Mouse (Mus musculus) heart, embryonic 12.5 days (tissue): Measurements from ENCODE around the gene Gipc1. TPM values are rescaled to one million over a fixed set of nuclear protein-coding genes. Genes with fewer than 3 reads are reported as not detected.
A peak's percentile ranks its signal among the peaks of the same experiment; 100 is the strongest.

Experiments used
- ATAC-seq: fragments of 200-750 bp; cut with Nextera tagmentation; 2 replicates; pipeline ENCODE4 v1.8.0; 2017; ENCODE audit warnings: moderate TSS enrichment, moderate library complexity; ENCODE audit not compliant: insufficient number of reproducible peaks, low FRiP score
- H3K27ac ChIP-seq: fragments of 300-500 bp; sonication (generic); 2 replicates; pipeline ENCODE4 v1.5.1; 2016; ENCODE audit warnings: mild to moderate bottlenecking, moderate library complexity; ENCODE audit not compliant: poor library complexity, severe bottlenecking
- H3K27me3 ChIP-seq: fragments of 300-500 bp; sonication (generic); replicated peaks from 2 replicates; pipeline ENCODE4 v1.6.1; 2016; ENCODE audit warnings: mild to moderate bottlenecking, moderate library complexity
- H3K36me3 ChIP-seq: fragments of 300-500 bp; sonication (generic); 2 replicates; pipeline ENCODE4 v1.6.1; 2016; ENCODE audit warnings: mild to moderate bottlenecking, moderate library complexity
- H3K4me1 ChIP-seq: fragments of 300-500 bp; sonication (generic); replicated peaks from 2 replicates; pipeline ENCODE4 v1.6.1; 2016; ENCODE audit warnings: mild to moderate bottlenecking
- H3K4me2 ChIP-seq: fragments of 300-500 bp; sonication (generic); 2 replicates; pipeline ENCODE4 v1.6.1; 2016; ENCODE audit warnings: mild to moderate bottlenecking, moderate library complexity
- H3K4me3 ChIP-seq: fragments of 300-500 bp; sonication (generic); 2 replicates; pipeline ENCODE4 v1.5.1; 2016; ENCODE audit warnings: mild to moderate bottlenecking
- H3K9ac ChIP-seq: fragments of 300-500 bp; sonication (generic); 2 replicates; pipeline ENCODE4 v1.6.1; 2016; ENCODE audit warnings: mild to moderate bottlenecking, moderate library complexity
- H3K9me3 ChIP-seq: fragments of 300-500 bp; sonication (generic); replicated peaks from 2 replicates; pipeline ENCODE4 v1.6.1; 2016; ENCODE audit warnings: mild to moderate bottlenecking, moderate library complexity
- WGBS: fragments of 180-500 bp; shearing (Covaris S2); methylation state at CpG from one replicate; pipeline ENCODE4 v1.1.7; 2016; 5-methylcytosine and 5-hydroxymethylcytosine counted together
- polyA plus RNA-seq: library from polyadenylated mRNA; unstranded; fragments of >200 nt; fragmentation: Nextera tagmentation; extraction: Ambion mirVana; gene quantifications from 2 replicates; pipeline ENCODE4 v1.2.1, GENCODE M21; 2016

The Gipc1 gene
- polyA plus RNA-seq, 1 experiment from 2014 or later = 175 TPM

DNA sequence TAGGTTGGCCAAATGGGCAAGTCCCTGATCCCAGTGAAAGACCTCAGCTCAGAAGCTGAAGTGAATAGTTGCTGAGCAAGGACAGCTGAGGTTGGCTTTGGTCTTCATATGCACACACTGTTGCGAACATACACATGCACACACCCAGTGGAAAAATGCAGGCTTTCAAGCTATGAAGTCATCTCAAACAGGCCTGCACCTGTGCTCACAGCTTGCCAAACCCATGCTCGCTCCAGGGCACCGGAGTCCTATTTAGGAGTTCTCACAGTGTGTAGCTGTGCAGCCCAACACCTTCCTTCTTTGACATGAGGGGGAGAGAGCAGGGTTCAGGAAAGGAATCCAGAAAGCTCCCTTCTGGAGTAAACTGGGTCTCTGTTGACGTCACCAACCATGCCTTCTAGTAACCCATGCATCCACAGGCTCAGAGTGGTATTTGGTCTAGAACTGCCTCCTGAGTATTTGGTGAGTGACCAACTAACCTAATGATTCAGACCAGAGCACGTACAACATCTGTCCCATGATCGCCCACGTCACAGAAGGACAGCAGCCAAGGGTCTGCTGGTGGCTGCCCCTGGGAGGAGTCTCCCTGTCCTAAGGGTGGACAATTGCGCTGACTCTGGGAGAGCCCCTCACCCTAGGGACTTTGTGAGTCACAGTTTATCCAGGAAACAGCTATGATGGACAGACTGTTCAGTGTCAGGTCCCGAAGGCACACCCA, 32.8 kb upstream of the Gipc1 start:
- H3K9me3 ChIP-seq = no peaks in the 10 kb centered on the region
- no peak overlapping the region for H3K4me2 ChIP-seq
- H3K27me3 ChIP-seq = no peaks in the 10 kb centered on the region
- H3K36me3 ChIP-seq = no peaks in the 10 kb centered on the region
- H3K4me1 ChIP-seq = peaks cover 3% of the 10 kb centered on the region; the same call in 1 of the 2 replicates
- ATAC-seq = no peak
- WGBS = 80% methylated on average over 9 of the region's 9 CpGs
- no peak overlapping the region for H3K9ac ChIP-seq
- no peak overlapping the region for H3K27ac ChIP-seq
- no peak overlapping the region for H3K4me3 ChIP-seq

- Histone ChIP-seq H3K9ac (peak overlapping the region; percentile 66), H3K27ac (no peak overlapping the region), H3K9me3 (no peaks in the 10 kb centered on the region), H3K36me3 (no peaks in the 10 kb centered on the region), H3K4me3 (peak overlapping the region; percentile 41), H3K4me1 (peaks cover 3% of the 10 kb centered on the region; the same call in 1 of the 2 replicates), H3K4me2 (peak overlapping the region; percentile 81), H3K27me3 (no peaks in the 10 kb centered on the region)
- 55% methylated on average over 15 of the region's 15 CpGs for WGBS
- peak; percentile 49; the same call in 1 of the 2 replicates for ATAC-seq
Measured at GRCm38 (mm10) chr8:83621691-83622388, 30.6 kb upstream of the Gipc1 start.

DNA sequence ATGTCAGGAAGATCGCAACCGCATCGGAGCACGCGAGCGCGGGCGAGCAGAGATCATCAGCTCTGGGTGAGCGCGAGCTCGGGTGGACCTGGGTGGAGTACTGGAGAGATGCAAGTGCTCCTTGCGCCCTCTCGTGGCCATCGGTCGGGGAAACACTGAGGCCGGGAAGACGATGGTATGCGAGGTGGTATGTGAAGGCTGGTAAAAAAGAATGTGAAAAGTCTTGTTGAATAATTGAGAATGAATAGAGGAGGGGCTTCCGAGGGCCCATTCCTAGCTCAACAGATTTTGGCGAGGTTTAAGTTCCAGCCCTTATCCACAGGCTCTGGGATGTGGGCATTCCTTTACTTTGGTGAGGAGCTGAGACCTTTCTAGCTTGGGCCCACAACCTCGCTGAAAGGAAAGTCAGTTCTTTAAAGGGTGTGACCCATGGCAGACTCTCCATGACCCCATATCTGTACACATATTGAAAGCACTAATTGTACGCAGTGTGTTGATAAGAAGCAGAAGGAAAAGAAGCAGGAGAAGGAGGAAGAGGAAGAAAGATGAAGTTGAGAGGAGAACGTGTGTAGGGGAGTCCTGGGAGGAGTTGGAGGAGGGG, 30.0 kb upstream of the Gipc1 start:
- Histone ChIP-seq H3K27me3 (no peaks in the 10 kb centered on the region), H3K27ac (no peak overlapping the region), H3K4me2 (peak overlapping the region; percentile 81), H3K4me3 (peak overlapping the region; percentile 41), H3K9me3 (no peaks in the 10 kb centered on the region), H3K9ac (peak overlapping the region; percentile 66), H3K4me1 (peaks cover 3% of the 10 kb centered on the region; the same call in 1 of the 2 replicates), H3K36me3 (no peaks in the 10 kb centered on the region)
- 8% methylated on average over 23 of the region's 23 CpGs for WGBS
- peak; percentile 80; the same call in 1 of the 2 replicates for ATAC-seq

GRCm38 (mm10) chr8:83623549-83623948, 28.9 kb upstream of the Gipc1 start:
- 50% methylated on average over 7 of the region's 7 CpGs for WGBS
- Histone ChIP-seq H3K27me3 (no peaks in the 10 kb centered on the region), H3K9ac (no peak overlapping the region), H3K9me3 (no peaks in the 10 kb centered on the region), H3K4me2 (no peak overlapping the region), H3K36me3 (no peaks in the 10 kb centered on the region), H3K27ac (no peak overlapping the region), H3K4me3 (no peak overlapping the region), H3K4me1 (peaks cover 3% of the 10 kb centered on the region; the same call in 1 of the 2 replicates)
- ATAC-seq = no peak

GRCm38 (mm10) chr8:83624739-83625138, 27.7 kb upstream of the Gipc1 start:
- no peak for ATAC-seq
- Histone ChIP-seq H3K4me3 (no peak overlapping the region), H3K4me1 (peaks cover 3% of the 10 kb centered on the region; the same call in 1 of the 2 replicates), H3K27me3 (no peaks in the 10 kb centered on the region), H3K36me3 (no peaks in the 10 kb centered on the region), H3K9ac (no peak overlapping the region), H3K9me3 (no peaks in the 10 kb centered on the region), H3K4me2 (no peak overlapping the region), H3K27ac (no peak overlapping the region)
- WGBS = 37% methylated on average over 3 of the region's 3 CpGs

GRCm38 (mm10) chr8:83625676-83626299, 26.7 kb upstream of the Gipc1 start:
- WGBS = 69% methylated on average over 6 of the region's 6 CpGs
- ATAC-seq = no peak

GRCm38 (mm10) chr8:83632083-83632707, 20.3 kb upstream of the Gipc1 start:
- ATAC-seq = no peak
- WGBS = 80% methylated on average over 7 of the region's 7 CpGs
- Histone ChIP-seq H3K27ac (no peak overlapping the region), H3K9me3 (0 out of 2 replicates have a peak, but pooled peaks cover 7% of the 10 kb centered on the region), H3K9ac (no peak overlapping the region), H3K36me3 (no peaks in the 10 kb centered on the region), H3K4me3 (no peak overlapping the region), H3K4me2 (no peak overlapping the region), H3K27me3 (no peaks in the 10 kb centered on the region), H3K4me1 (no peaks in the 10 kb centered on the region)

More at GRCm38 (mm10) chr8:83625676-83626299, 26.7 kb upstream of the Gipc1 start:
- Histone ChIP-seq H3K27me3 (no peaks in the 10 kb centered on the region), H3K4me2 (no peak overlapping the region), H3K27ac (no peak overlapping the region), H3K4me3 (no peak overlapping the region), H3K9me3 (no peaks in the 10 kb centered on the region), H3K9ac (no peak overlapping the region), H3K4me1 (peaks cover 3% of the 10 kb centered on the region; the same call in 1 of the 2 replicates), H3K36me3 (no peaks in the 10 kb centered on the region)

- H3K4me2 ChIP-seq = no peak overlapping the region
- no peak overlapping the region for H3K27ac ChIP-seq
- H3K9me3 ChIP-seq = 0 out of 2 replicates have a peak, but pooled peaks cover 7% of the 10 kb centered on the region
- WGBS = 67% methylated on average over 4 of the region's 4 CpGs
- ATAC-seq = no peak
- no peak overlapping the region for H3K4me3 ChIP-seq
- H3K9ac ChIP-seq = no peak overlapping the region
- H3K27me3 ChIP-seq = no peaks in the 10 kb centered on the region; the same call in 1 of the 2 replicates
- H3K4me1 ChIP-seq = no peaks in the 10 kb centered on the region
- H3K36me3 ChIP-seq = no peaks in the 10 kb centered on the region
Measured at GRCm38 (mm10) chr8:83638856-83639255, 13.6 kb upstream of the Gipc1 start.

DNA sequence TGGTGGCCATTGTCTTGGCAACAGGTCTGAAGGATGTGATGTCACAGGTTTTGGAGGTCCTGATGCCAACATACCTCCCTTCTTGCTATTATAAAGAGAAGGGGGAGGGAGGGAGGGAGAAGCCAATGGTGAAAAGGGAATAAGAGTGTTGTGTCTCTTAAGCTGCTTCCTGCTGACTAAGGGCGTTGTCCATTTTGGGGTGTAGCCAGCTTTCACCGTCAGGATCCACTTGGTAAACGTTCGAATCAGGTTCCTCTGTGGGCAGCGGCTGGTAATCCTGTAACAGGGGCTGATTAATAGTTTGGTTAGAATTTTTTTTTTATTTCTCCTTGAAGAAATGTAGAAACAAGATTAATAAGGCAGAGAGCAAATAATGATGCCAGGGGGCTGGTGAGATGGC, 12.8 kb upstream of the Gipc1 start:
- no peak for ATAC-seq
- no peaks in the 10 kb centered on the region for H3K36me3 ChIP-seq
- no peak overlapping the region for H3K27ac ChIP-seq
- H3K4me1 ChIP-seq = no peaks in the 10 kb centered on the region
- H3K27me3 ChIP-seq = no peaks in the 10 kb centered on the region; the same call in 1 of the 2 replicates
- H3K9me3 ChIP-seq = 0 out of 2 replicates have a peak, but pooled peaks cover 7% of the 10 kb centered on the region
- WGBS = 65% methylated on average over 5 of the region's 5 CpGs
- H3K4me3 ChIP-seq = no peak overlapping the region
- no peak overlapping the region for H3K4me2 ChIP-seq
- H3K9ac ChIP-seq = no peak overlapping the region

- Histone ChIP-seq H3K9me3 (0 out of 2 replicates have a peak, but pooled peaks cover 4% of the 10 kb centered on the region), H3K4me2 (no peak overlapping the region), H3K27me3 (peaks cover 4% of the 10 kb centered on the region; the same call in 1 of the 2 replicates), H3K9ac (no peak overlapping the region), H3K36me3 (no peaks in the 10 kb centered on the region), H3K27ac (no peak overlapping the region), H3K4me1 (peaks cover 5% of the 10 kb centered on the region), H3K4me3 (no peak overlapping the region)
- no peak for ATAC-seq
- WGBS = 88% methylated on average over 11 of the region's 11 CpGs
Measured at GRCm38 (mm10) chr8:83647511-83647910, 5.0 kb upstream of the Gipc1 start.
